Mouse (Mus musculus): ENCODE measurements at regions not wholly inside any gene's neighbourhood (a gene's known extent, or its start where the extent isn't known, plus 50 kb on each side); places are given as distances from the start of the nearest gene placed in this dataset.

GRCm38 (mm10) chr16:30870676-30871075 lies 210.6 kb downstream of the Xxylt1 start:
- DNase-seq (ENCODE audit: low read depth, low spot score) = no peak

GRCm38 (mm10) chr16:30872147-30872546 lies 209.1 kb downstream of the Xxylt1 start:
- DNase-seq (ENCODE audit: low read depth, low spot score) = no peak

- no peak for DNase-seq (ENCODE audit: low read depth, low spot score)
Observed at GRCm38 (mm10) chr16:30873493-30874211, 207.6 kb downstream of the Xxylt1 start.

- no peak for DNase-seq (ENCODE audit: low read depth, low spot score)
Observed at GRCm38 (mm10) chr16:30875235-30875829, 205.9 kb downstream of the Xxylt1 start.

GRCm38 (mm10) chr16:30878821-30879220 lies 202.4 kb downstream of the Xxylt1 start:
- no peak for DNase-seq (ENCODE audit: low read depth, low spot score)

- DNase-seq (ENCODE audit: low read depth, low spot score) = no peak
Observed at GRCm38 (mm10) chr16:30879878-30880277, 201.4 kb downstream of the Xxylt1 start.

- DNase-seq (ENCODE audit: low read depth, low spot score) = no peak
Observed at GRCm38 (mm10) chr16:30880682-30881081, 200.6 kb downstream of the Xxylt1 start.

GRCm38 (mm10) chr16:30881186-30881585 lies 200.0 kb downstream of the Xxylt1 start:
- DNase-seq (ENCODE audit: low read depth, low spot score) = no peak

GRCm38 (mm10) chr16:30883490-30884188 lies 197.6 kb downstream of the Xxylt1 start:
- DNase-seq (ENCODE audit: low read depth, low spot score) = no peak

GRCm38 (mm10) chr16:30884189-30884551 lies 197.1 kb downstream of the Xxylt1 start:
- no peak for DNase-seq (ENCODE audit: low read depth, low spot score)

GRCm38 (mm10) chr16:30886982-30887381 lies 194.2 kb downstream of the Xxylt1 start:
- DNase-seq (ENCODE audit: low read depth, low spot score) = no peak

GRCm38 (mm10) chr16:30887536-30887935 lies 193.7 kb downstream of the Xxylt1 start:
- no peak for DNase-seq (ENCODE audit: low read depth, low spot score)

GRCm38 (mm10) chr16:30888556-30889323 lies 192.5 kb downstream of the Xxylt1 start:
- no peak for DNase-seq (ENCODE audit: low read depth, low spot score)

- DNase-seq (ENCODE audit: low read depth, low spot score) = no peak
Observed at GRCm38 (mm10) chr16:30892606-30893005, 188.6 kb downstream of the Xxylt1 start.

- DNase-seq (ENCODE audit: low read depth, low spot score) = no peak
Observed at GRCm38 (mm10) chr16:30894086-30894485, 187.1 kb downstream of the Xxylt1 start.

GRCm38 (mm10) chr16:30895021-30895420 lies 186.2 kb downstream of the Xxylt1 start:
- DNase-seq (ENCODE audit: low read depth, low spot score) = no peak

GRCm38 (mm10) chr16:30897371-30897770 lies 183.9 kb downstream of the Xxylt1 start:
- DNase-seq (ENCODE audit: low read depth, low spot score) = no peak

GRCm38 (mm10) chr16:30900121-30900520 lies 181.1 kb downstream of the Xxylt1 start:
- DNase-seq (ENCODE audit: low read depth, low spot score) = no peak

GRCm38 (mm10) chr16:30901309-30901708 lies 179.9 kb downstream of the Xxylt1 start:
- DNase-seq (ENCODE audit: low read depth, low spot score) = no peak

All from brain, embryonic 18.5 days (tissue).